Mouse (Mus musculus) small intestine, adult 10 weeks (tissue): ENCODE data around the gene Pcnx. TPM values are rescaled to one million over a fixed set of nuclear protein-coding genes. Genes with fewer than 3 reads are reported as not detected.

Experiments used
- polyA plus RNA-seq: library from polyadenylated mRNA; stranded (reverse); fragments of 350-450 nt; fragmentation: Illumina TruSeq; extraction: RNeasy Lipid Tissue Mini Kit (QIAGEN cat#74804); gene quantifications from one replicate; pipeline ENCODE4 v1.2.3, GENCODE M21; 2014; ENCODE audit warnings: low replicate concordance

The Pcnx gene
- polyA plus RNA-seq, result 22.8 TPM

GRCm38 (mm10) chr12:81859351-81860307 is at the start of gene Pcnx:
Gene Pcnx (plus strand): TSS chr12:81860023.

Other genes starting within 250 kb of the Pcnx start
- gene Ttc9, start 228.8 kb upstream of the Pcnx start, polyA plus RNA-seq, result 0.30 TPM
- gene Map3k9, start 78.8 kb upstream of the Pcnx start, polyA plus RNA-seq, result 0.33 TPM